Comparison of ENCODE assay signal across 7 mouse cellular contexts in the genomic region with DNA sequence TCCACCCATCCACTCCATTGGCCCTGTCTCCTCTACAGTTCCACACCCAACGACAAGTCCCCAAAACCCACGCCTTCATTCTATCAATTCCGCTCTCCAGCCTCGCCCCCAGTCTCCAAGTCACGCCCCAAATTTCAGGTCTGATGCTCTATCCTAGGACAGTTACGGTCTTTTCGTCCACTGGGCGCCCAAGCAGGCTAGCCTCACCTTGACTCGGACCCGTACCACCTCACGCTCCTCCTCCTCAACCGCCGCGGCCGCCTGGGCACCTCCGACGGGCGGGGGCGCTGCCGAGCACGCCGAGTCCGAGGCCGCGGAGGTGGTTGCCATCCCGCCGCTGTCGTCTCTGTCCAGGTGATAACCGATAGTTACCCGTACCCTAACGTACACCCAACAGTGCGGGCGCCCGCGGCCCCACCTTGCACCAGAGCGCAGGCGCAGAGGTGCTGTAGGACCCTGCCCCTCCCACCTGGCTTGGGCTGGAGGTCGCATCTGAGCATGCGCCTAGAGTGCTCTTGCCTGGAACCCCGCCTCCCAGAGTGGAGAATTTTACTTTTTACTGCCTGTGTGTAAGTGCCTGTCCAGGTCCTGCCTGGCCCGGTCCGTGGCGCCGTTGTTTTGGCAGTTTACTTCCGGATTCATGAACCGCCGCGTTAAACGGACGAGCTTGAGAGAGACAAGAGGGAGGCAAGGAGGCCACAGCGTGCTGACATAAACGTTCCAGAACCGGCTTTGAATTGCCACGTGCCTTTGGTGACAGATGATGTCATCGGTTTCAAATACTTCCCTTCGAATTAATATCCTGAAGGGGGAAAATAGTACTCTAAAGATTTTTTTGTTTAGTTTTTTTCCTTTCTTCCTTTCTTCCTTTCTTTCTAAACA. TPM values are rescaled to one million over a fixed set of nuclear protein-coding genes. Genes with fewer than 3 reads are reported as not detected.
DNase-seq lines count a peak whose midpoint lies in the region; ATAC-seq and TF ChIP-seq lines count a peak whose summit lies in the region.

Gene Tbc1d25, minus strand, starts transcription at position 678 of the 882 bp plus-strand sequence.

- no peak for TF ChIP-seq POLR2A in small intestine, adult 2 months (IDR thresholded peaks at IDR 0.05; ENCODE audit: low read depth, low read length)

- H3K27me3 ChIP-seq in intestine, postnatal 0 days (replicated peaks; ENCODE audit: control insufficient read depth, insufficient read depth, low read length), result no peaks in the 10 kb centered on the region
- no peaks in the 10 kb centered on the region for H3K27me3 ChIP-seq in midbrain, embryonic 12.5 days
- H3K27me3 ChIP-seq in small intestine, adult 2 months (ENCODE audit: control insufficient read depth, insufficient read depth, low read length), result no peaks in the 10 kb centered on the region

- no peaks in the 10 kb centered on the region for H3K36me3 ChIP-seq in intestine, postnatal 0 days (ENCODE audit: control insufficient read depth, insufficient read depth)
- H3K36me3 ChIP-seq in midbrain, embryonic 12.5 days, result 0 out of 2 replicates have a peak, but pooled peaks cover 4% of the 10 kb centered on the region
- no peaks in the 10 kb centered on the region for H3K36me3 ChIP-seq in small intestine, adult 2 months (ENCODE audit: control insufficient read depth, insufficient read depth, low read length)

- ATAC-seq in intestine, postnatal 0 days, result peak; percentile 88
- peak; percentile 96 for ATAC-seq in midbrain, embryonic 12.5 days (ENCODE audit: low FRiP score, low read depth)

- peak within 1 kb of the TSS; percentile 49 for H3K9ac ChIP-seq in intestine, postnatal 0 days (ENCODE audit: low read depth, low read length)
- peak within 1 kb of the TSS; percentile 53 for H3K9ac ChIP-seq in midbrain, embryonic 12.5 days (replicated peaks)

- H3K4me2 ChIP-seq in intestine, postnatal 0 days (replicated peaks; ENCODE audit: low read depth), result peak within 1 kb of the TSS; percentile 68
- peak within 1 kb of the TSS; percentile 54 for H3K4me2 ChIP-seq in midbrain, embryonic 12.5 days (replicated peaks)

- peak within 1 kb of the TSS; percentile 41; the same call in 1 of the 2 replicates for H3K27ac ChIP-seq in intestine, postnatal 0 days (ENCODE audit: low read depth, low read length)
- H3K27ac ChIP-seq in midbrain, embryonic 12.5 days (replicated peaks), result no peak within 1 kb of the TSS
- peak within 1 kb of the TSS; percentile 77 for H3K27ac ChIP-seq in small intestine, adult 2 months (ENCODE audit: insufficient read depth, low read depth, low read length)

- no peaks in the 10 kb centered on the region for H3K9me3 ChIP-seq in intestine, postnatal 0 days (ENCODE audit: control insufficient read depth)
- no peaks in the 10 kb centered on the region for H3K9me3 ChIP-seq in midbrain, embryonic 12.5 days

- H3K4me1 ChIP-seq in intestine, postnatal 0 days (replicated peaks; ENCODE audit: control insufficient read depth, insufficient read depth, low read length), result no peaks in the 10 kb centered on the region
- H3K4me1 ChIP-seq in midbrain, embryonic 12.5 days, result 0 out of 2 replicates have a peak, but pooled peaks cover 5% of the 10 kb centered on the region
- H3K4me1 ChIP-seq in small intestine, adult 2 months (ENCODE audit: control insufficient read depth, insufficient read depth, insufficient read length, low read length), result no peaks in the 10 kb centered on the region

- 20% methylated on average over 54 of the region's 56 CpGs for WGBS in intestine, postnatal 0 days
- WGBS in midbrain, embryonic 12.5 days, result 19% methylated on average over 56 of the region's 56 CpGs
- 13% methylated on average over 56 of the region's 56 CpGs for WGBS in small intestine, adult 2 months

- H3K4me3 ChIP-seq in intestine, postnatal 0 days (ENCODE audit: low read depth, low read length), result peak within 1 kb of the TSS; percentile 56
- H3K4me3 ChIP-seq in midbrain, embryonic 12.5 days, result peak within 1 kb of the TSS; percentile 57
- peak within 1 kb of the TSS; percentile 99 for H3K4me3 ChIP-seq in small intestine, adult 2 months (ENCODE audit: low read depth, low read length)

- intact Hi-C loops in left cerebral cortex, postnatal 4 days (cut with DNase I), result no loop called here

- TF ChIP-seq CTCF in intestine, postnatal 0 days (IDR thresholded peaks at IDR 0.05; ENCODE audit: low read depth), result peak; percentile 67
- TF ChIP-seq CTCF in small intestine, adult 2 months (IDR thresholded peaks at IDR 0.05; ENCODE audit: extremely low read depth, insufficient read length, insufficient replicate concordance, low read depth, low read length), result peak; percentile 18; the same call in 1 of the 2 replicates

- peak; percentile 83 for DNase-seq in adrenal gland, adult 8-10 months
- DNase-seq in embryo, embryonic 9.5 days (ENCODE audit: extremely low spot score), result peak; percentile 79
- DNase-seq in gastrocnemius, postnatal 4 days (ENCODE audit: low spot score in 2 of 2), result peak; percentile 45 to 80
- DNase-seq in left cerebral cortex, postnatal 4 days, result peak; percentile 87

RNA-seq across cellular contexts. Expression of gene Tbc1d25, which starts in this region (rescaled TPM):
- 10 to 100 TPM in 2 of 4 experiments, 1 to 10 TPM in 2; 9.0 to 10.1 (median 10.0) TPM for total RNA-seq in adrenal gland, adult 8-10 months (2022)
- total RNA-seq in gastrocnemius, postnatal 4 days (2021), result 1 to 10 TPM; 4.6 to 6.1 TPM
- 4.0 and 4.5 TPM in 2 replicates for polyA plus RNA-seq in intestine, postnatal 0 days (2015; fragmentation: Nextera tagmentation; extraction: Ambion mirVana)
- 10 to 100 TPM; 18.1 to 19.9 TPM for total RNA-seq in left cerebral cortex, postnatal 4 days (2021)
- 12.7 and 13.2 TPM in 2 replicates for polyA plus RNA-seq in midbrain, embryonic 12.5 days (2016; fragmentation: Nextera tagmentation; extraction: Ambion mirVana)
- polyA plus RNA-seq in small intestine, adult 2 months (2012; rRNA removed), result 7.6 and 8.4 TPM in 2 replicates
